Mouse (Mus musculus): ENCODE results near the gene Ntrk2.

GRCm38 (mm10) chr13:58914061-58914814 lies 107.9 kb downstream of the Ntrk2 start:
- TF ChIP-seq CTCF (IDR thresholded peaks at IDR 0.05; ENCODE audit: extremely low read depth, insufficient read depth, low read length) (no peak), POLR2A (IDR thresholded peaks at IDR 0.05; ENCODE audit: extremely low read depth, insufficient read depth, low read length) (no peak)
